Mouse (Mus musculus) limb, embryonic 11.5 days (tissue): ENCODE data around the gene Mamdc4. TPM values are rescaled to one million over a fixed set of nuclear protein-coding genes. Genes with fewer than 3 reads are reported as not detected.

ENCODE experiments used
- ATAC-seq: fragments of 200-750 bp; cut with Nextera tagmentation; 2 replicates; pipeline ENCODE4 v1.8.0; 2017; ENCODE audit warnings: low read depth; ENCODE audit not compliant: insufficient number of reproducible peaks, low FRiP score, low TSS enrichment
- DNase-seq: peaks from one replicate; pipeline ENCODE4 v3.0.0-alpha.2; 2015; ENCODE audit warnings: low spot score
- H3K27ac ChIP-seq: fragments of 300-500 bp; sonication (generic); replicated peaks from 2 replicates; pipeline ENCODE4 v1.5.1; 2014; ENCODE audit warnings: low read depth, mild to moderate bottlenecking, low read length
- H3K27me3 ChIP-seq: fragments of 300-500 bp; sonication (generic); 2 replicates; pipeline ENCODE4 v1.6.1; 2014; ENCODE audit warnings: mild to moderate bottlenecking, low read length, mixed read lengths; ENCODE audit not compliant: control insufficient read depth, insufficient read depth
- H3K36me3 ChIP-seq: fragments of 300-500 bp; sonication (generic); 2 replicates; pipeline ENCODE4 v1.6.1; 2014; ENCODE audit warnings: mild to moderate bottlenecking, low read length, moderate library complexity, mixed read lengths; ENCODE audit not compliant: control insufficient read depth, insufficient read depth
- H3K4me1 ChIP-seq: fragments of 300-500 bp; sonication (generic); 2 replicates; pipeline ENCODE4 v1.6.1; 2014; ENCODE audit warnings: low read length, mixed read lengths; ENCODE audit not compliant: control insufficient read depth, insufficient read depth
- H3K4me2 ChIP-seq: fragments of 300-500 bp; sonication (generic); 2 replicates; pipeline ENCODE4 v1.6.1; 2014; ENCODE audit warnings: low read depth, mild to moderate bottlenecking, moderate library complexity; ENCODE audit not compliant: severe bottlenecking
- H3K4me3 ChIP-seq: fragments of 300-500 bp; sonication (generic); 2 replicates; pipeline ENCODE4 v1.5.1; 2014; ENCODE audit warnings: low read depth, low read length
- H3K9ac ChIP-seq: fragments of 300-500 bp; sonication (generic); 2 replicates; pipeline ENCODE4 v1.6.1; 2014; ENCODE audit warnings: mild to moderate bottlenecking, low read length
- H3K9me3 ChIP-seq: fragments of 300-500 bp; sonication (generic); 2 replicates; pipeline ENCODE4 v1.6.1; 2016; ENCODE audit warnings: low read length; ENCODE audit not compliant: control insufficient read depth
- WGBS: fragments of 180-500 bp; shearing (Covaris S2); extraction: QIAGEN DNeasy Blood & Tissue Kit; methylation state at CpG from one replicate; pipeline ENCODE4 v1.1.7; 2014; 5-methylcytosine and 5-hydroxymethylcytosine counted together
- polyA plus RNA-seq: library from polyadenylated mRNA; unstranded; fragments of >200 nt; fragmentation: Nextera tagmentation; extraction: Ambion mirVana; gene quantifications from 2 replicates; pipeline ENCODE4 v1.2.1, GENCODE M21; 2014

Gene Mamdc4
- polyA plus RNA-seq, 1 experiment from 2014 or later, result 7.0 TPM

GRCm38 (mm10) chr2:25580621-25581101 is 6.0 kb upstream of the Mamdc4 start:
- 49% methylated on average over 6 of the region's 6 CpGs for WGBS
- DNase-seq, result no peak
- peaks cover 28% of the 10 kb centered on the region for H3K4me1 ChIP-seq
- H3K4me3 ChIP-seq, result no peak overlapping the region
- no peaks in the 10 kb centered on the region for H3K9me3 ChIP-seq
- peaks cover 10% of the 10 kb centered on the region; the same call in 1 of the 2 replicates for H3K36me3 ChIP-seq
- H3K4me2 ChIP-seq, result no peak overlapping the region
- peaks cover 49% of the 10 kb centered on the region for H3K27me3 ChIP-seq
- no peak overlapping the region for H3K9ac ChIP-seq
- no peak for ATAC-seq
- H3K27ac ChIP-seq, result no peak overlapping the region

- ATAC-seq, result no peak
- Histone ChIP-seq H3K27me3 (peaks cover 49% of the 10 kb centered on the region), H3K4me3 (no peak overlapping the region), H3K9me3 (no peaks in the 10 kb centered on the region), H3K4me2 (peak overlapping the region; percentile 22; the same call in 1 of the 2 replicates), H3K4me1 (peaks cover 32% of the 10 kb centered on the region), H3K36me3 (peaks cover 6% of the 10 kb centered on the region; the same call in 1 of the 2 replicates), H3K27ac (no peak overlapping the region), H3K9ac (0 out of 2 replicates have a peak overlapping the region, but pooled peaks have one; percentile 13)
- 7% methylated on average over 27 of the region's 27 CpGs for WGBS
- peak; percentile 72 for DNase-seq
Measured at GRCm38 (mm10) chr2:25579737-25580460, 5.3 kb upstream of the Mamdc4 start.

DNA sequence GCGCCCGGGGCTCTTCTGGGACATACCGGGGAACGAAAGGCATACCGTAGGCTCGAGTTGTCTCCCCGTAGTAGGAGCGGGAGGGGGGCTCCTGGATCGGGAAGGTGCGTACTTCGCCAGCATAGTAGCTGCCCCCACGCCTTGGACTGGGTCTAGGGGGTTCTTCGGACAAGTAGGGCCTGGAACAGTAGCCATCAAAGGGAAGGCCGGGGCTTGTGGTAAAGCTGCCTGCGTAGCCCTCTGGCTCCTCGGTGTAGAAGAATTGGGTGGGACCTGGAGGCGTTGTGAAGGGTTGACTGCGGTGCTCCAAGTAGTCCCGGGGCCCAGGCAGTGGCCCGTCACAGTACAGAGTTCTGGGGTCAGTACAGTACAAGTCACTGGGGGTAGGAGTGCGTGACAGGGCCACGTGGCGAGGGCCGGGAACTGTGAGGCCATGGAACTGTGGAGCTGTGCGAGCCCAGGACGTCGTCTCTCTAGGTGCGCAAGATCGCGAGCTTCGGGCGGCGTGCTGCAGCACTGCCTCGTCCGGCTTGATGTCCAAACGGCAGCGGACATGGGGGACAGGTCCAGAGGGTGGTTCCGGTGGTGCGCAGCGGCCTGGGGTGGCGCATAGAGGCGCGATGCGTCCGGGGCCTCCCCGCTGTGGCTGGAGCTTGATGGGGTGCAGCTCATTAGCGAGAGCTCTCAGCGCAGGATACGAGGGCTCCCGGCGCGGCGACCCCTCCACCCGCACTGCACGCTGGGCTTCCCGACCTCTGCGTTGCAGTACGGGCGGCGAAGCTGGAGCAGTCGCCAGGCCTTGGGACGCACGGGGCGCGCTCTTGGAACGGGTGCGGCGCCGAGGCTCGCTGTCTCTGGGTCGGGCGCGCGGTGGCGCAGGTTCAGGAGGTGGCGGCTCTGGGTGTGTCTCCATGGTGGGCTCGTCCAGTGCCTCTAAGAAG is 4.4 kb upstream of the Mamdc4 start:
- Histone ChIP-seq H3K9me3 (no peaks in the 10 kb centered on the region), H3K27me3 (peaks cover 49% of the 10 kb centered on the region), H3K4me2 (peak overlapping the region; percentile 22; the same call in 1 of the 2 replicates), H3K9ac (peak overlapping the region; percentile 13; the same call in 1 of the 2 replicates), H3K4me1 (peaks cover 32% of the 10 kb centered on the region), H3K36me3 (peaks cover 2% of the 10 kb centered on the region; the same call in 1 of the 2 replicates), H3K27ac (no peak overlapping the region), H3K4me3 (peak overlapping the region; percentile 19)
- DNase-seq, result peak; percentile 61
- no peak for ATAC-seq
- 5% methylated on average over 77 of the region's 77 CpGs for WGBS

GRCm38 (mm10) chr2:25577951-25578795 is 3.5 kb upstream of the Mamdc4 start:
- peak overlapping the region; percentile 44 for H3K4me2 ChIP-seq
- H3K27me3 ChIP-seq, result peaks cover 49% of the 10 kb centered on the region
- H3K36me3 ChIP-seq, result peaks cover 2% of the 10 kb centered on the region; the same call in 1 of the 2 replicates
- 4% methylated on average over 75 of the region's 75 CpGs for WGBS
- H3K9me3 ChIP-seq, result no peaks in the 10 kb centered on the region
- no peak for ATAC-seq
- H3K27ac ChIP-seq, result no peak overlapping the region
- peaks cover 32% of the 10 kb centered on the region for H3K4me1 ChIP-seq
- peak; percentile 64 for DNase-seq
- H3K9ac ChIP-seq, result 0 out of 2 replicates have a peak overlapping the region, but pooled peaks have one; percentile 17
- H3K4me3 ChIP-seq, result peak overlapping the region; percentile 19

DNA sequence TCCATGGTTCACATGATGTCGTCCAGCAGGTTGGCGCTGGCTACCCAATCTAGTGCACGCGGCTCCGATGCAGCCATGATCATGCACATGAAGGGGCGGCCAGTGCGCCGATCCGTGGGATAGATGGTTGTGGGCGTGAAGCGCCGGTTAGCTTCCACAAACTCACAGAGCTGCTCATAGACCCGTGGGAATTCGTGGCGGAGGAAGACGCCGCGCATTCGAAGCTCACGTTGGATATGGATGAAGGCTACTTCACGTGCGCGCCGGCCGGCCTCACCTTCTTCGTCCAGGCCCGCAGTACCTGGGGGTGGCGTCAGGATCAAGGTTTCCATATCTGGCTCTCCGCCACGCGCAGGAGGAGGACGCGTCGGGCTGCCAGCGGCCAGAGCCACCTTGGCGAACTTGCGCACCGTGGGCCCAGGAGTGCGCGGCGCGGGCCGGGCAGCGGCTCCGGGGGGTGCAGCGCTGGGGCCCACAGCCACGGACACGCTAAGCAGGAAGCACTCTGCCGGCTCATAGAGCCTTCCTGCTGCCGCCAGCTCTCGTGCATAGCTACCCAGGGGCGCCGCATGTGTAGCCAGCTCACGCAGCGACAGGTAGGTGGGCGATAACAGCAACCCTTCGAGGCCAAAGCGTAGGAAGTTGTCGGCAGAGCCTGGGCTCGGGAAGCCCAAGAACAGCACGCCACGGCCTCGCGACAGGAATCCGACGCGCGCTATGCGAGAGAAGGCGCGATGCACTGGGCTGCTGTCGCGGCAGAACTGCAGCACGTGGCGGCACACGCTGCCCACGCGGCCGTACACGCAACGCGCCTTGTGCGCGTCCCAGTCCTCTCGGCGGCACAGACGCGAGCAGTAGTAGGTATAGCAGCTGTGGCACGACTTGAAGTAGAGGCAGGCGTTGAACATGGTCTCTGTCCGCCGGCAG is 2.6 kb upstream of the Mamdc4 start:
- Histone ChIP-seq H3K4me3 (peak overlapping the region; percentile 19), H3K4me2 (peak overlapping the region; percentile 44), H3K27ac (no peak overlapping the region), H3K27me3 (peaks cover 49% of the 10 kb centered on the region), H3K9me3 (no peaks in the 10 kb centered on the region), H3K4me1 (peaks cover 32% of the 10 kb centered on the region), H3K9ac (0 out of 2 replicates have a peak overlapping the region, but pooled peaks have one; percentile 17), H3K36me3 (no peaks in the 10 kb centered on the region)
- 15% methylated on average over 91 of the region's 92 CpGs for WGBS
- DNase-seq (no peak), ATAC-seq (no peak)

DNA sequence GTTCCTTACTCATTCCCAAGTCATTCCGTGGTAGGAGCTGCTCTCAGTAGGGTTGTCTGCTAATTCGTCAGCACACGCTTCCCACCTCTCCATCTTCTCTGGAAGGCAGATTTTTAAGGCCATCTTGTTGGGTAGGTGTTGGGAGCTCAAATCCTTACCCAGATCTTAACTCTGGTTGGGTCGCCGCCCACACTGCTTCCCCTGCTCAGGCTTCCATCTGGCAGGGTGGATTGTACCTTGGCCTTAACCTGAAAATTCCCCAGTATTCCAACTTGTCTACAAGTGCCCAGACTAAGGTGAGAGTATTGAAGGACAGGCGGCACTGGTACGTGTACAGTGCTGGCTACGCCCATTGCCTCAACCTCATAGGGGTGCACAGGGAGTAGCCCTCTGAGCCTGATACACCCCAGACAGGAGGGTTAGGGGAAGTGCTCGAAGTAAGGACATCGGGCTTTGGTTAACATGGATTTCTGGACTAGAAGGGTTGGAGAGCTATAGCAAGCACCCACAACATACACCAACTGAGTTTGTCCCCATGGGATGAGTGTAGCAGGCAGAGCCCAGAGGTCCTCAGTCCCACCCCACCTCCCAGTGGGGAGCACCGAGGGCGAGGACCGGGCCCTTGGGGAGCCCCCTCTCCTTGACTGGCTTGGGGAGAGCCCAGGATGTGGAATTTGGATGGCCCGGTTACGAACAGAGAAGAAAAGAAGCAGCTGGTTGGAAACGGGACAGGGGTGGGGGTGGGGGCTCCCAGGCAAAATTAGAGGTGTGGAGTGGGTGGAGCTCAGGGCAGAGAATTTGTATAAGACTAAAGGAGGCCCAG is 1.6 kb upstream of the Mamdc4 start:
- Histone ChIP-seq H3K36me3 (no peaks in the 10 kb centered on the region), H3K27ac (no peak overlapping the region), H3K9ac (no peak overlapping the region), H3K4me1 (peaks cover 30% of the 10 kb centered on the region), H3K4me2 (peak overlapping the region; percentile 76; the same call in 1 of the 2 replicates), H3K4me3 (peak overlapping the region; percentile 44; the same call in 1 of the 2 replicates), H3K9me3 (no peaks in the 10 kb centered on the region), H3K27me3 (peaks cover 49% of the 10 kb centered on the region)
- DNase-seq (peak; percentile 20), ATAC-seq (no peak)
- WGBS, result 75% methylated on average over 16 of the region's 16 CpGs
